Mouse (Mus musculus) G1E (cell line): ENCODE data around the gene E2f4. TPM values are rescaled to one million over a fixed set of nuclear protein-coding genes. Genes with fewer than 3 reads are reported as not detected.
A peak's percentile ranks its signal among the peaks of the same experiment; 100 is the strongest.

Experiments
- ATAC-seq: 2 replicates; pipeline ENCODE4 v1.8.0; 2016; ENCODE audit warnings: mild to moderate bottlenecking; ENCODE audit not compliant: insufficient number of reproducible peaks, poor library complexity, low FRiP score, severe bottlenecking; ENCODE audit errors: extremely low read depth
- DNase-seq: peaks from one replicate; pipeline ENCODE4 v3.0.0; 2012; ENCODE audit warnings: low spot score
- H3K27me3 ChIP-seq: 2 replicates; pipeline ENCODE4 v1.6.1; 2012; ENCODE audit warnings: mild to moderate bottlenecking, low read length, inconsistent platforms; ENCODE audit not compliant: insufficient read depth
- H3K36me3 ChIP-seq: replicated peaks from 2 replicates; pipeline ENCODE3; 2012; ENCODE audit warnings: mild to moderate bottlenecking, inconsistent platforms
- H3K4me1 ChIP-seq: 2 replicates; pipeline ENCODE4 v1.6.1; 2012; ENCODE audit warnings: low read depth, low read length, inconsistent platforms, mixed read lengths; ENCODE audit not compliant: insufficient read depth
- H3K4me3 ChIP-seq: 2 replicates; pipeline ENCODE4 v1.5.1; 2012; ENCODE audit warnings: low read depth, mild to moderate bottlenecking, inconsistent platforms, low read length, moderate library complexity, mixed read lengths
- H3K9me3 ChIP-seq: replicated peaks from 2 replicates; pipeline ENCODE4 v1.6.1; 2012; ENCODE audit warnings: inconsistent platforms
- CTCF ChIP-seq: IDR thresholded peaks from 2 replicates; pipeline ENCODE4 v1.5.1; 2012; ENCODE audit warnings: low read depth, low read length, inconsistent platforms, mixed read lengths
- GATA1 ChIP-seq: IDR thresholded peaks from 2 replicates; pipeline ENCODE4 v1.6.1; 2012; ENCODE audit warnings: borderline replicate concordance, low read length, inconsistent platforms, mixed read lengths
- GATA2 ChIP-seq: IDR thresholded peaks from 2 replicates; pipeline ENCODE4 v1.6.1; 2012; ENCODE audit warnings: low read depth, low read length, inconsistent platforms, borderline replicate concordance
- POLR2AphosphoS5 ChIP-seq: IDR thresholded peaks from 2 replicates; pipeline ENCODE4 v1.6.1; 2012; ENCODE audit warnings: low read depth, low read length, inconsistent platforms; ENCODE audit not compliant: insufficient replicate concordance
- TAL1 ChIP-seq: conservative IDR thresholded peaks from 2 replicates; pipeline ENCODE4 v1.6.1; 2012; ENCODE audit warnings: low read depth, low read length, inconsistent platforms, mixed read lengths
- polyA plus RNA-seq: library from polyadenylated mRNA; stranded (reverse); fragments of >175 nt; gene quantifications from 2 replicates; pipeline ENCODE4 v1.2.3, GENCODE M21; 2012
- total RNA-seq, 2 experiments: library from RNA; stranded (forward) in 1 of 2; stranded (reverse) in 1 of 2; fragments of 200-1000 nt in 1 of 2; fragments of >200 nt in 1 of 2; fragmentation: Nextera tagmentation in 1 of 2; gene quantifications; 2 replicates each; pipeline ENCODE4 v1.2.3; 2014 to 2017

The E2f4 gene
- 228 and 274 TPM in 2 replicates for total RNA-seq (2014; fragmentation: Nextera tagmentation)
- total RNA-seq (2017), result 40.1 and 42.5 TPM in 2 replicates
- 69.8 and 79.2 TPM in 2 replicates for polyA plus RNA-seq

GRCm38 (mm10) chr8:105297511-105298192 is at the start of gene E2f4:
E2f4 (plus strand) TSS chr8:105297663.
- peak; percentile 86 for ATAC-seq
- peaks cover 53% of the 10 kb centered on the region for H3K36me3 ChIP-seq
- peaks cover 64% of the 10 kb centered on the region for H3K4me1 ChIP-seq

GRCm38 (mm10) chr8:105251954-105252353 is 45.5 kb upstream of the E2f4 start:
- Histone ChIP-seq H3K4me1 (peaks cover 30% of the 10 kb centered on the region), H3K36me3 (peaks cover 71% of the 10 kb centered on the region), H3K9me3 (no peaks in the 10 kb centered on the region), H3K4me3 (no peak overlapping the region), H3K27me3 (no peaks in the 10 kb centered on the region)
- no peak for ATAC-seq
- TF ChIP-seq GATA1 (no peak), GATA2 (no peak), POLR2AphosphoS5 (no peak)
- no peak for DNase-seq

More at GRCm38 (mm10) chr8:105297511-105298192, at the start of gene E2f4:
- DNase-seq, result peak; percentile 93
- Histone ChIP-seq H3K4me3 (peak within 1 kb of the TSS; percentile 98), H3K27me3 (no peaks in the 10 kb centered on the region), H3K9me3 (no peaks in the 10 kb centered on the region)
- TF ChIP-seq POLR2AphosphoS5 (no peak), GATA1 (no peak), TAL1 (no peak)

DNA sequence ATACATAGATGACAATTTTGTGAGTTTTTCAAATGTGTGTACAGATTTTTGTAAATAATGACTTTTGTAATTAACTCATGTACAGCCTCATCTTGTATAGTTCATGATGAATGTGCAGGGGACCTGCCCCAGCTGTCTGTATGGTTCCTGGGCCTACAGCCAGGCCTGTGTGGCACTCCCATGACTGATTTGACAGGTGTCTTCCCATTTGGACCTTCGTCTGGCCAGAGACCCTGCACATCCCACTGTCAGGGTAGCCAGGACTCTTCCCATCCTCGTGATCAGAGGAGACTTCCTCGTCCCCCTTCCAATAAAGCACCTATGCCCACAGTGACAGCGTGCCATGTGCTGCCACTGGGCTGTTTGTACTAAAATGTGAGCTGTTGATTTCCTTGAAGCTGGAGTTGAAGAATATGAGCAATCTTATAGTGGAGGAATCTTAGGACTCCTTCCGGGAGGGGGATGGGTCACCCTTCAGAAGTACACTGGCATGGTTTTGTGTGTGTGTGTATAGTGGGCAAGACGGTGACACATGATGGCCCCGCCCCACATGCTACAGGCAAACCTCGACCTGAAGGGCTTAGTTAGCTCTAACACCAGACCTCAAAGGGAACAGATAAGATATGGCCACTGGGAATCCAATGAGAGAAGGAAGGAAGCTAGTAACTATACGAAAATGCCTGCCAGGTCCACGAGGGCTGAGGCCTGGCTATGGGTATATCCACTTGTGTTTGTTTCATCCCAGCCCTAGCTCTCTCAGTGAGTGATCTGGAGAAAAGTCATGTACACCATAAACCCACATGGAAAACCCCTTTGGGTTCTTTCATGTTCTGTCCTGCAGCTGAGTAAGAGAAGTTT is 44.6 kb upstream of the E2f4 start:
- Histone ChIP-seq H3K27me3 (no peaks in the 10 kb centered on the region), H3K4me3 (no peak overlapping the region), H3K36me3 (peaks cover 67% of the 10 kb centered on the region), H3K9me3 (no peaks in the 10 kb centered on the region), H3K4me1 (peaks cover 30% of the 10 kb centered on the region)
- TF ChIP-seq TAL1, result no peak
- TF ChIP-seq GATA1, result no peak
- TF ChIP-seq GATA2, result no peak
- no peak for TF ChIP-seq POLR2AphosphoS5
- TF ChIP-seq CTCF, result no peak
- ATAC-seq, result no peak
- no peak for DNase-seq

DNA sequence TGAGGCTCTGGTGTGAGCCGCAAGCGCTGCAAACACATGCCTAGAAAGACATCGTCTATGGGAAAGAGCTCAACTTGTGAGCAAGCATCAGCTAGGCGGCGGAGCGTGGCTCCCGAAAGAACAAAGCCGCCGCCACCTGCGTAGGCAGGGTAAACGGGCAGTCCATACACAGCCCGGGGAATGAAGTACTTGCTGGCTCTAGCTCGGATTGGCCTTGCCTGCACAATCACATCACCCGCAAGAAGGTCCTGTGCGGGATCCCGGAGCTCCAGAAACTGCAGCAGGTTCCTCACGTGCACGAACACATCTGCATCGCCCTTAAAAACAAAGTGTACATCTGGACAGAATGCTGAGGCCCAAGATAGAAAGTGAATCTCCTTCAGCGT is 43.7 kb upstream of the E2f4 start:
- Histone ChIP-seq H3K27me3 (no peaks in the 10 kb centered on the region), H3K36me3 (peaks cover 67% of the 10 kb centered on the region), H3K4me1 (peaks cover 30% of the 10 kb centered on the region), H3K4me3 (peak overlapping the region; percentile 79; the same call in 1 of the 2 replicates), H3K9me3 (no peaks in the 10 kb centered on the region)
- TF ChIP-seq POLR2AphosphoS5 (no peak), CTCF (no peak), GATA1 (no peak), GATA2 (no peak), TAL1 (no peak)
- ATAC-seq, result no peak
- DNase-seq, result no peak

GRCm38 (mm10) chr8:105254152-105254965 is 43.1 kb upstream of the E2f4 start:
- peaks cover 67% of the 10 kb centered on the region for H3K36me3 ChIP-seq
- H3K9me3 ChIP-seq, result no peaks in the 10 kb centered on the region
- ATAC-seq (peak; percentile 57), DNase-seq (peak; percentile 79)
- H3K4me3 ChIP-seq, result peak overlapping the region; percentile 79
- H3K4me1 ChIP-seq, result peaks cover 35% of the 10 kb centered on the region
- no peaks in the 10 kb centered on the region for H3K27me3 ChIP-seq
- TF ChIP-seq GATA2 (no peak), POLR2AphosphoS5 (no peak), TAL1 (no peak), GATA1 (no peak), CTCF (no peak)
